Mouse (Mus musculus) CH12.LX (cell line): ENCODE measurements at regions not wholly inside any gene's neighbourhood (a gene's known extent, or its start where the extent isn't known, plus 50 kb on each side); places are given as distances from the start of the nearest gene placed in this dataset.

Source experiments
- DNase-seq: peaks from one replicate; pipeline ENCODE4 v3.0.0-alpha.2; 2013; ENCODE audit errors: extremely low read depth
- H3K27ac ChIP-seq: 2 replicates; pipeline ENCODE4 v1.5.1; 2012; ENCODE audit warnings: low read depth, mild to moderate bottlenecking, control low read depth, moderate library complexity; ENCODE audit not compliant: insufficient read depth
- H3K27me3 ChIP-seq: replicated peaks from 2 replicates; pipeline ENCODE3; 2012; ENCODE audit warnings: inconsistent platforms
- H3K36me3 ChIP-seq, 2 experiments: replicated peaks in 1 of 2; 2 replicates each; pipeline versions ENCODE3 to v1.6.1; 2012; ENCODE audit warnings: inconsistent platforms in 1 of 2, low read length in 1 of 2, mild to moderate bottlenecking in 1 of 2, mixed read lengths in 1 of 2, moderate library complexity in 1 of 2; ENCODE audit not compliant: control insufficient read depth in 1 of 2, insufficient read depth in 1 of 2
- H3K4me1 ChIP-seq, 2 experiments: 2 replicates each; pipeline ENCODE4 v1.6.1; 2012; ENCODE audit warnings: inconsistent platforms in 1 of 2, moderate library complexity in 1 of 2; ENCODE audit not compliant: insufficient read depth in 2 of 2, control insufficient read depth in 1 of 2
- H3K4me2 ChIP-seq: 2 replicates; pipeline ENCODE4 v1.6.1; 2012; ENCODE audit warnings: low read depth, mild to moderate bottlenecking, control low read depth; ENCODE audit not compliant: poor library complexity, insufficient read depth, severe bottlenecking
- H3K4me3 ChIP-seq, 3 experiments: fragments of 150-350 bp in 1 of 3; sonication (generic) in 1 of 3; replicated peaks in 1 of 3; 2 replicates each; pipeline versions ENCODE3 to v1.5.1; 2011 to 2012; ENCODE audit warnings: low read depth in 2 of 3, low read length in 2 of 3, mild to moderate bottlenecking in 2 of 3, moderate library complexity in 2 of 3, control low read depth in 1 of 3, improper control_type of control experiment in 1 of 3, inconsistent platforms in 1 of 3, mixed read lengths in 1 of 3; ENCODE audit not compliant: poor library complexity in 1 of 3
- H3K79me2 ChIP-seq: replicated peaks from 2 replicates; pipeline ENCODE4 v1.6.1; 2012; ENCODE audit warnings: mild to moderate bottlenecking, moderate library complexity; ENCODE audit not compliant: control insufficient read depth, poor library complexity, insufficient read depth, severe bottlenecking; ENCODE audit errors: extremely low read depth
- H3K9ac ChIP-seq: 2 replicates; pipeline ENCODE4 v1.6.1; 2012; ENCODE audit warnings: low read depth, mild to moderate bottlenecking, control low read depth, moderate library complexity; ENCODE audit not compliant: insufficient read depth
- H3K9me3 ChIP-seq: replicated peaks from 2 replicates; pipeline ENCODE3; 2012; ENCODE audit warnings: low read length, inconsistent platforms, mixed read lengths
- BHLHE40 ChIP-seq: IDR thresholded peaks from 2 replicates; pipeline ENCODE4 v1.6.1; 2011; ENCODE audit warnings: mild to moderate bottlenecking, low read depth, low read length, improper control_type of control experiment
- CHD1 ChIP-seq: IDR thresholded peaks from 2 replicates; pipeline ENCODE4 v1.6.1; 2012; ENCODE audit warnings: low read depth, low read length, improper control_type of control experiment, inconsistent platforms
- CTCF ChIP-seq, 2 experiments: IDR thresholded peaks in 1 of 2; conservative IDR thresholded peaks in 1 of 2; 2 replicates each; pipeline ENCODE4 v1.5.1; 2011 to 2012; ENCODE audit warnings: low read depth in 2 of 2, low read length in 2 of 2, improper control_type of control experiment in 1 of 2, inconsistent platforms in 1 of 2, mild to moderate bottlenecking in 1 of 2, moderate library complexity in 1 of 2
- E2F4 ChIP-seq: IDR thresholded peaks from 2 replicates; pipeline ENCODE4 v1.6.1; 2011; ENCODE audit warnings: low read depth, low read length, improper control_type of control experiment; ENCODE audit not compliant: insufficient replicate concordance
- EP300 ChIP-seq: IDR thresholded peaks from 2 replicates; pipeline ENCODE4 v1.6.1; 2011; ENCODE audit warnings: low read length, improper control_type of control experiment
- ETS1 ChIP-seq: conservative IDR thresholded peaks from 2 replicates; pipeline ENCODE4 v1.6.1; 2012; ENCODE audit warnings: low read depth, mild to moderate bottlenecking, inconsistent platforms, low read length, improper control_type of control experiment, moderate library complexity
- GABPA ChIP-seq: IDR thresholded peaks from 2 replicates; pipeline ENCODE4 v1.6.1; 2012; ENCODE audit warnings: low read depth, low read length, improper control_type of control experiment, inconsistent platforms; ENCODE audit not compliant: insufficient replicate concordance
- HCFC1 ChIP-seq: IDR thresholded peaks from 2 replicates; pipeline ENCODE4 v1.6.1; 2012; ENCODE audit warnings: low read depth, mild to moderate bottlenecking, inconsistent platforms, low read length, improper control_type of control experiment
- IRF4 ChIP-seq: IDR thresholded peaks from 2 replicates; pipeline ENCODE4 v1.6.1; 2014; ENCODE audit warnings: low read depth, mild to moderate bottlenecking, inconsistent platforms, low read length, improper control_type of control experiment
- JUN ChIP-seq: IDR thresholded peaks from 2 replicates; pipeline ENCODE4 v1.6.1; 2011; ENCODE audit warnings: low read depth, mild to moderate bottlenecking, low read length, improper control_type of control experiment, moderate library complexity; ENCODE audit not compliant: insufficient read depth
- MAFK ChIP-seq: IDR thresholded peaks from 2 replicates; pipeline ENCODE4 v1.6.1; 2011; ENCODE audit warnings: low read length, improper control_type of control experiment; ENCODE audit not compliant: insufficient replicate concordance
- MAX ChIP-seq: IDR thresholded peaks from 2 replicates; pipeline ENCODE4 v1.6.1; 2011; ENCODE audit warnings: low read length, improper control_type of control experiment
- MEF2A ChIP-seq: IDR thresholded peaks from 2 replicates; pipeline ENCODE4 v1.6.1; 2014; ENCODE audit warnings: low read depth, mild to moderate bottlenecking, inconsistent platforms, low read length, improper control_type of control experiment, borderline replicate concordance
- MXI1 ChIP-seq: IDR thresholded peaks from 2 replicates; pipeline ENCODE4 v1.6.1; 2011; ENCODE audit warnings: mild to moderate bottlenecking, low read depth, low read length, improper control_type of control experiment
- NELFE ChIP-seq: IDR thresholded peaks from 2 replicates; pipeline ENCODE4 v1.6.1; 2011; ENCODE audit warnings: low read depth, low read length, improper control_type of control experiment
- NRF1 ChIP-seq: IDR thresholded peaks from 2 replicates; pipeline ENCODE4 v1.6.1; 2014; ENCODE audit warnings: low read depth, mild to moderate bottlenecking, inconsistent platforms, low read length, improper control_type of control experiment, moderate library complexity
- POLR2A ChIP-seq: IDR thresholded peaks from 2 replicates; pipeline ENCODE4 v1.6.1; 2011; ENCODE audit warnings: low read depth, mild to moderate bottlenecking, improper control_type of control experiment, low read length
- RAD21 ChIP-seq: IDR thresholded peaks from 2 replicates; pipeline ENCODE4 v1.6.1; 2011; ENCODE audit warnings: low read depth, mild to moderate bottlenecking, low read length, improper control_type of control experiment, moderate library complexity
- SIN3A ChIP-seq: IDR thresholded peaks from 2 replicates; pipeline ENCODE4 v1.6.1; 2012; ENCODE audit warnings: low read length, improper control_type of control experiment, inconsistent platforms
- TBP ChIP-seq: conservative IDR thresholded peaks from 2 replicates; pipeline ENCODE4 v1.6.1; 2011; ENCODE audit warnings: low read depth, low read length, improper control_type of control experiment
- UBTF ChIP-seq: IDR thresholded peaks from 2 replicates; pipeline ENCODE4 v1.6.1; 2012; ENCODE audit warnings: low read depth, mild to moderate bottlenecking, inconsistent platforms, low read length, improper control_type of control experiment, moderate library complexity
- USF1 ChIP-seq: IDR thresholded peaks from 2 replicates; pipeline ENCODE4 v1.6.1; 2014; ENCODE audit warnings: low read depth, mild to moderate bottlenecking, inconsistent platforms, low read length, improper control_type of control experiment
- ZC3H11A ChIP-seq: IDR thresholded peaks from 2 replicates; pipeline ENCODE4 v1.6.1; 2012; ENCODE audit warnings: low read depth, mild to moderate bottlenecking, inconsistent platforms, low read length, improper control_type of control experiment
- ZMIZ1 ChIP-seq: IDR thresholded peaks from 2 replicates; pipeline ENCODE4 v1.6.1; 2012; ENCODE audit warnings: low read depth, mild to moderate bottlenecking, inconsistent platforms, low read length, improper control_type of control experiment
- dilution Hi-C: fragments of 300-500 bp; cut with MboI; formaldehyde crosslinking; loops from 2 replicates; pipeline ENCODE4 v1.14.3; 2020; ENCODE audit warnings: low sequenced_read_pairs; ENCODE audit not compliant: extremely low pct_unique_long_range_greater_than_20kb, extremely low pct_ligation_motif_present
- in situ Hi-C: fragments of 300-500 bp; cut with MboI; formaldehyde crosslinking; loops from 3 replicates; pipeline ENCODE4 v1.14.3; 2019; ENCODE audit warnings: low sequenced_read_pairs, low pct_ligation_motif_present, low pct_unique_long_range_greater_than_20kb, mixed read lengths

- Histone ChIP-seq H3K4me2 (no peak overlapping the region), H3K9ac (no peak overlapping the region), H3K79me2 (no peaks in the 10 kb centered on the region), H3K27me3 (no peaks in the 10 kb centered on the region), H3K27ac (no peak overlapping the region), H3K4me3 (no peak overlapping the region), H3K4me1 (no peaks in the 10 kb centered on the region), H3K9me3 (no peaks in the 10 kb centered on the region), H3K36me3 (no peaks in the 10 kb centered on the region)
- in situ Hi-C loops (no loop called here), dilution Hi-C loops (no loop called here)
- TF ChIP-seq ETS1 (no peak), E2F4 (no peak), UBTF (no peak), GABPA (no peak), TBP (no peak)
- no peak for DNase-seq
These were observed 448.5 kb downstream of the Pid1 start for GRCm38 (mm10) chr1:83915454-83915853.

GRCm38 (mm10) chr1:83907347-83907746 lies 456.6 kb downstream of the Pid1 start:
- dilution Hi-C loops (no loop called here), in situ Hi-C loops (no loop called here)
- Histone ChIP-seq H3K27me3 (no peaks in the 10 kb centered on the region), H3K9me3 (no peaks in the 10 kb centered on the region), H3K4me2 (no peak overlapping the region), H3K79me2 (no peaks in the 10 kb centered on the region), H3K27ac (no peak overlapping the region), H3K4me3 (no peak overlapping the region), H3K9ac (no peak overlapping the region), H3K4me1 (no peaks in the 10 kb centered on the region), H3K36me3 (no peaks in the 10 kb centered on the region)
- TF ChIP-seq POLR2A, result no peak
- no peak for TF ChIP-seq MXI1
- no peak for TF ChIP-seq NELFE
- no peak for TF ChIP-seq UBTF
- TF ChIP-seq JUN, result no peak
- TF ChIP-seq CTCF (conservative IDR thresholded peaks at IDR 0.05 in 1 of 2, IDR thresholded peaks at IDR 0.05 in 1 of 2; ENCODE audit: low read depth in 2 of 2, low read length in 2 of 2), result no peak
- TF ChIP-seq ZC3H11A, result no peak
- TF ChIP-seq RAD21, result no peak
- DNase-seq, result no peak

GRCm38 (mm10) chr1:83906906-83907305 lies 457.1 kb downstream of the Pid1 start:
- H3K4me3 ChIP-seq, result no peak overlapping the region
- in situ Hi-C loops, result no loop called here
- no peaks in the 10 kb centered on the region for H3K4me1 ChIP-seq
- TF ChIP-seq MAFK, result no peak
- no peak for TF ChIP-seq MXI1
- no peak for TF ChIP-seq MAX
- TF ChIP-seq ETS1, result no peak
- no peak for TF ChIP-seq IRF4
- TF ChIP-seq CHD1, result no peak
- TF ChIP-seq UBTF, result no peak
- no peak for TF ChIP-seq BHLHE40
- TF ChIP-seq CTCF (conservative IDR thresholded peaks at IDR 0.05 in 1 of 2, IDR thresholded peaks at IDR 0.05 in 1 of 2; ENCODE audit: low read depth in 2 of 2, low read length in 2 of 2), result no peak
- no peak for TF ChIP-seq EP300
- TF ChIP-seq ZC3H11A, result no peak
- TF ChIP-seq USF1, result no peak
- TF ChIP-seq SIN3A, result no peak
- no peak for TF ChIP-seq MEF2A
- no peak for TF ChIP-seq E2F4
- no peak for TF ChIP-seq NRF1
- no peak for TF ChIP-seq GABPA
- TF ChIP-seq HCFC1, result no peak
- no peak for TF ChIP-seq ZMIZ1
- no peak overlapping the region for H3K9ac ChIP-seq
- H3K36me3 ChIP-seq, result no peaks in the 10 kb centered on the region
- no peak overlapping the region for H3K27ac ChIP-seq
- H3K4me2 ChIP-seq, result no peak overlapping the region
- H3K9me3 ChIP-seq, result no peaks in the 10 kb centered on the region
- H3K27me3 ChIP-seq, result no peaks in the 10 kb centered on the region
- no peak for DNase-seq
- dilution Hi-C loops, result no loop called here
- no peaks in the 10 kb centered on the region for H3K79me2 ChIP-seq
